ENCODE assay signal across 8 mouse cellular contexts in the genomic region with DNA sequence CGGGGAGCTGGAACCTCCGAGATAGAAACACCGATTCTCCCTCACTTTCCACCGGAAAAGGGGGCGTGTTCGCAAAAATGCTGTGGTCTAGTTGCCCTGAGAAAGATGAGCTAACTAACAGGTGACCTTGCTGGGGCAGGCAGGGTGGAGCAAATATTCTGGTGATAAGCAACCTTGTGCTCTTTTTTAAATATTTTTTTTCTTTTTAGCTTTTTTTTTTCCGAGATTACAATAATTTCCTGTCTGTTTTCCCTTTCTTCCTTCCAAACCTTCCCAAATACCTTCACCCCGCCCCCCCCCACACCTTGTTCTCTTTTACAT. TPM values are rescaled to one million over a fixed set of nuclear protein-coding genes. Genes with fewer than 3 reads are reported as not detected.
DNase-seq lines count a peak whose midpoint lies in the region; ATAC-seq and TF ChIP-seq lines count a peak whose summit lies in the region.

No protein-coding gene starts in this region.

- H3K27ac ChIP-seq in left cerebral cortex, adult 2 months = no peak overlapping the region
- H3K27ac ChIP-seq in embryonic facial prominence, embryonic 15.5 days (replicated peaks) = no peak overlapping the region
- H3K27ac ChIP-seq in limb, embryonic 10.5 days = peak overlapping the region; percentile 57; the same call in 1 of the 2 replicates
- no peak overlapping the region for H3K27ac ChIP-seq in neural tube, embryonic 14.5 days (ENCODE audit: low read depth, low read length)

- intact Hi-C loops in left cerebral cortex, adult 2 months (cut with DNase I) = loop anchor here (5.0 kb wide), 2 partner anchors 68 to 307 kb away; a partner anchor contains a TSS
- intact Hi-C loops in left cerebral cortex, postnatal 14 days (cut with DNase I) = loop anchor here (10.0 kb wide), 1 partner anchor 305 kb away; a partner anchor contains a TSS

- peak overlapping the region; percentile 73 for H3K4me3 ChIP-seq in left cerebral cortex, adult 2 months
- H3K4me3 ChIP-seq in embryonic facial prominence, embryonic 15.5 days (replicated peaks) = peak overlapping the region; percentile 70
- peak overlapping the region; percentile 74 for H3K4me3 ChIP-seq in limb, embryonic 10.5 days
- H3K4me3 ChIP-seq in neural tube, embryonic 14.5 days (ENCODE audit: low read depth, low read length) = peak overlapping the region; percentile 73

- peak overlapping the region; percentile 100 for H3K4me2 ChIP-seq in embryonic facial prominence, embryonic 15.5 days (replicated peaks)
- H3K4me2 ChIP-seq in neural tube, embryonic 14.5 days (ENCODE audit: low read depth, low read length) = peak overlapping the region; percentile 99

- ATAC-seq in embryonic facial prominence, embryonic 15.5 days (ENCODE audit: insufficient number of reproducible peaks, low FRiP score, low TSS enrichment, low read depth) = no peak
- ATAC-seq in neural tube, embryonic 14.5 days (ENCODE audit: low read depth) = no peak; the same call in 1 of the 2 replicates

- whole genome bisulfite sequencing in embryonic facial prominence, embryonic 15.5 days = 13% methylated on average over 8 of the region's 8 CpGs
- WGBS in limb, embryonic 10.5 days = 15% methylated on average over 8 of the region's 8 CpGs
- 16% methylated on average over 8 of the region's 8 CpGs for WGBS in neural tube, embryonic 14.5 days

- TF ChIP-seq CTCF in left cerebral cortex, adult 2 months (IDR thresholded peaks at IDR 0.05) = no peak

- no peak for DNase-seq in left cerebral cortex, adult 2 months (ENCODE audit: extremely low spot score in 1 of 2, low spot score in 2 of 2)
- DNase-seq in left cerebral cortex, postnatal 14 days (ENCODE audit: low spot score in 2 of 2) = no peak
- no peak for DNase-seq in limb, embryonic 10.5 days (ENCODE audit: low spot score)
- DNase-seq in frontal cortex, postnatal 36 days (ENCODE audit: low spot score in 2 of 2) = no peak
- DNase-seq in adrenal gland, postnatal 4 days (ENCODE audit: low spot score in 2 of 2) = no peak
- DNase-seq in adrenal gland, adult (ENCODE audit: inconsistent age in 2 of 2, low spot score in 1 of 2) = no peak

- H3K9ac ChIP-seq in embryonic facial prominence, embryonic 15.5 days = no peak overlapping the region
- H3K9ac ChIP-seq in neural tube, embryonic 14.5 days (replicated peaks; ENCODE audit: low read depth, low read length) = peak overlapping the region; percentile 50; the same call in 1 of the 2 replicates

- no peaks in the 10 kb centered on the region for H3K36me3 ChIP-seq in embryonic facial prominence, embryonic 15.5 days
- no peaks in the 10 kb centered on the region for H3K36me3 ChIP-seq in limb, embryonic 10.5 days
- H3K36me3 ChIP-seq in neural tube, embryonic 14.5 days (ENCODE audit: control insufficient read depth, insufficient read depth, low read length) = no peaks in the 10 kb centered on the region

- peaks cover 11% of the 10 kb centered on the region for H3K4me1 ChIP-seq in embryonic facial prominence, embryonic 15.5 days
- peaks cover 9% of the 10 kb centered on the region for H3K4me1 ChIP-seq in limb, embryonic 10.5 days
- no peaks in the 10 kb centered on the region for H3K4me1 ChIP-seq in neural tube, embryonic 14.5 days (ENCODE audit: control insufficient read depth, insufficient read depth, low read length)

- H3K27me3 ChIP-seq in embryonic facial prominence, embryonic 15.5 days = peaks cover 20% of the 10 kb centered on the region
- peaks cover 24% of the 10 kb centered on the region for H3K27me3 ChIP-seq in limb, embryonic 10.5 days (ENCODE audit: low read depth, poor library complexity, severe bottlenecking)
- peaks cover 18% of the 10 kb centered on the region for H3K27me3 ChIP-seq in neural tube, embryonic 14.5 days (ENCODE audit: control insufficient read depth, insufficient read depth, low read length)

- H3K9me3 ChIP-seq in embryonic facial prominence, embryonic 15.5 days (replicated peaks) = no peaks in the 10 kb centered on the region
- no peaks in the 10 kb centered on the region for H3K9me3 ChIP-seq in limb, embryonic 10.5 days (replicated peaks)
- H3K9me3 ChIP-seq in neural tube, embryonic 14.5 days (ENCODE audit: control insufficient read depth, low read length) = no peaks in the 10 kb centered on the region

RNA-seq across cellular contexts. Expression of a gene that starts 0.4 kb away (rescaled TPM):
- total RNA-seq in left cerebral cortex, adult 2 months (2021) = 1 to 10 TPM; 1.2 to 1.9 TPM
- 1 to 10 TPM; 1.3 to 1.4 TPM for total RNA-seq in left cerebral cortex, postnatal 14 days (2021)
- polyA plus RNA-seq in embryonic facial prominence, embryonic 15.5 days (2015; fragmentation: Nextera tagmentation; extraction: Ambion mirVana) = 1.3 and 1.6 TPM in 2 replicates
- 0.72 and 0.88 TPM in 2 replicates for polyA plus RNA-seq in limb, embryonic 10.5 days (2016; fragmentation: Nextera tagmentation; extraction: Ambion mirVana)
- 1.7 and 2.6 TPM in 2 replicates for polyA plus RNA-seq in neural tube, embryonic 14.5 days (2014; fragmentation: Nextera tagmentation; extraction: Ambion mirVana)
- total RNA-seq in adrenal gland, postnatal 4 days (2021) = 10 to 100 TPM; 42.3 to 43.9 TPM

Comparison
In these comparisons a context has a peak if more than half of its experiments do, and no peak if none do; other contexts are left out.
1. RNA of a gene that starts 0.4 kb away (total RNA-seq): 42.3 to 43.9 TPM in adrenal gland, postnatal 4 days; 1.2 to 1.9 TPM in left cerebral cortex, adult 2 months and 1.3 to 1.4 TPM in left cerebral cortex, postnatal 14 days; every median in the first group is over 10 times any median in the second.
2. Peak in every context shown above with its lines, with median percentiles within 50 percentile points of each other: H3K4me3 ChIP-seq.